Mouse (Mus musculus) embryonic stem cell, embryonic (primary cell): Measurements from ENCODE around the gene Lypd6.

Source experiments
- CTCF ChIA-PET, 4 experiments: fragments of 300-600 bp in 2 of 4; fragments of 350-600 bp in 2 of 4; sonication (Branson Sonifier 250); formaldehyde crosslinking; loops; one replicate each; lab custom pipeline; 2022; ENCODE audit warnings: inconsistent platforms in 2 of 4; lab: Charles Lee
- POLR2A ChIA-PET, 4 experiments: fragments of 300-600 bp in 2 of 4; fragments of 350-600 bp in 2 of 4; sonication (Branson Sonifier 250); formaldehyde crosslinking; loops; one replicate each; lab custom pipeline; 2022; ENCODE audit warnings: antibody characterized with exemption in 4 of 4, inconsistent platforms in 1 of 4; lab: Charles Lee

The Lypd6 gene

DNA sequence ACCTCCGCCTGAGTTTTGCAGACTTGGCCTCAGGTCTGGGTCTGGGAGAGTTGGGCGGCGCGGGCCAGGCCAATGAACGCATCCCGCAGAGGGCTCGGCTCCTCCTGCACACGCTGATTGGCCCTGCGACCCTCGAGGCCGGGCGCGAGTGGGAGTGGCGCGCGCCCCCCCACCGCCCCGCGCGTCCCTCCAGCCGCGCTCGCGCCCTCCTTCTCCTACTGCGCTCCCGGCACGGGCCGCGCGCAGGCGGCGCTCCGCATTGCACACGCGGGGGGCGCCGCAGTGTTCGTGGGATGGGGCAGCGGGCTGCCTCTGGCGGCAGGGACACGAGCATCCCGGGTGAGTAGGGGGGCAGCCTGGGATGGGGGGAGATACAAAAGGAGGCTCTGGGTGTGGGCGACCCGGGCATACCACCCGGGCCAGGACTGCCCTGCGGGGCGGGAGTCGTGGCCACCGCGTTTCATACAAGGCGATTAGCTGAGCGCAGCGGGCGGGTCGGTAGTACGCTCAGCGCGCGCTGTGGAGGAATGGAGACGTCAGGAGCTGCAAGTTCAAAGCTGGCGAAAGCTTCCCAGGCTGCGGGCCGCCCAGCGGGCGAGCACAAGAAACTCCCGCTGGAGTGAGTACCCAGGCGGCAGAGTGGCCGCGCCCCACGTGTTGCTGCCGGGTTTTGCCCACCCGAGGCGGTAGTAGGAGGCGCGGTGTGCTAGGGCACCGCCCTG is at the start of gene Lypd6:
Lypd6 (plus strand) TSS at position 184 of the 722 bp plus-strand sequence.
- CTCF ChIA-PET = interaction anchor here in 1 of 4 experiments (0.6 kb wide), 1 partner anchor 302 kb away, joined by 3 read pairs; no protein-coding TSS in a partner anchor
- POLR2A ChIA-PET = interaction anchor here in 2 of 4 experiments (0.6 to 1.4 kb wide), 3 partner anchors 230 to 664 kb away, joined by 3 to 5 read pairs (median 4); partner anchors contain the start of gene Mmadhc (in 1 of the 2)

- ChIA-PET CTCF (no interaction called here), POLR2A (no interaction called here)
These were observed 46.8 kb upstream of the Lypd6 start for GRCm38 (mm10) chr2:50019477-50019876.

- ChIA-PET POLR2A (no interaction called here), CTCF (no interaction called here)
These were observed 40.7 kb upstream of the Lypd6 start for GRCm38 (mm10) chr2:50025549-50025948.

DNA sequence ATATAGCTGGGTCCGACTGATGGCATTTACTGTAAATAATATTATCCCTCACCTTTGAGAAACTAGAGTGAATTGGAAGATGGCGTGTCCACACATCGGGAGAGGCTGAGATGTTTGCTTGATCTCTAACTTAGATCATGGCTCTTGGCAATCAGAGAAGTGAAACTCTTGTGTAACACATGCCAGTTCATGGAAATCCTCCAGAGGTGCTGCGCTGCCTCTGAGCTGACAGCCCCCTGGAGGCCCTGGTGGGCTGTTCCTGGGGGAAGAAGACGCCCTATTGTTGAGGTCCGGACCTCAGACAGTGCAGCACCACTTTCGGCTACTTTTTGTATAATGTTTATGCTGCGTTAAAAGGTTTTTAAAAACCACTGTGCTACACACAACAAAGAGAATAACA is 37.3 kb upstream of the Lypd6 start:
- ChIA-PET POLR2A (no interaction called here), CTCF (no interaction called here)

DNA sequence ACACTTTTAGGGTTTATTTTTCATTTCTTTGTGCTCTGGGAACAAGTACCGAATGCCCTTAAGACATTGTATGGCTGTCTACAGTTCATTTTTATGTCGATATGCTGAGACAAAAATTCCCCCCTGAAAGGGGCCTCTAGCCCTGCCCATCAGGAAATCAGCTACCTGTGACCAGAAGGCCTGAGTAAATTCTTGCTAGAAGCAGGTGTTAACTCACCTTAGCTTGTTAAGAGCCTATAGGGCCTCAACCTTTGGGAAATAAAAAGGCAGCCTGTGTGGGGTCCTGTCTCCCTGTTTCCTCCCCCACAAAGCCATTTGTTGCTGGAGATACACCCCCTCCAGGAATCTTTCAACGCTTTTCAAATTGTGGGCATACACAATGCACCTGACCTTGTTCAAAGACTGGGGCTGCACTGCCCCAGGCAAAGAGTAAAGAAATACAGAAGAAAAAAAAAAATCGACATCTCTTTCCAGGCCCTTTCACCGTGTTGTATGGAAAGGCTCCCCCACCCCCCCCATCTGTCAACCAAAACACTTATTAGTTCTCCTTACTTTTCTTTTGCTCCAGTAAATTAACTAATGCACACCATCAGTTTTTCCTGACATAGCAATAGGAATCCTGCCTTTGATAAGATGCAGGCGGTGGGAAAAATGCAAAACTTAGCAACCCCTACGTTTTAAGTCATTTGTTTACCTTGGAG is 21.9 kb upstream of the Lypd6 start:
- CTCF ChIA-PET = no interaction called here
- POLR2A ChIA-PET = no interaction called here

- CTCF ChIA-PET = no interaction called here
- POLR2A ChIA-PET = no interaction called here
These were observed 21.3 kb upstream of the Lypd6 start for GRCm38 (mm10) chr2:50044871-50045470.

- POLR2A ChIA-PET = no interaction called here
- CTCF ChIA-PET = no interaction called here
These were observed 20.4 kb upstream of the Lypd6 start for GRCm38 (mm10) chr2:50045841-50046240.

GRCm38 (mm10) chr2:50048442-50048841 is 17.8 kb upstream of the Lypd6 start:
- ChIA-PET POLR2A (no interaction called here), CTCF (no interaction called here)

GRCm38 (mm10) chr2:50053893-50054292 is 12.3 kb upstream of the Lypd6 start:
- ChIA-PET POLR2A (no interaction called here), CTCF (interaction anchor here in 1 of 4 experiments (0.6 kb wide), 1 partner anchor 28 kb away, joined by 3 read pairs; no protein-coding TSS in a partner anchor)

GRCm38 (mm10) chr2:50065902-50066245 is 355 bp upstream of the Lypd6 start:
- ChIA-PET POLR2A (no interaction called here), CTCF (no interaction called here)

DNA sequence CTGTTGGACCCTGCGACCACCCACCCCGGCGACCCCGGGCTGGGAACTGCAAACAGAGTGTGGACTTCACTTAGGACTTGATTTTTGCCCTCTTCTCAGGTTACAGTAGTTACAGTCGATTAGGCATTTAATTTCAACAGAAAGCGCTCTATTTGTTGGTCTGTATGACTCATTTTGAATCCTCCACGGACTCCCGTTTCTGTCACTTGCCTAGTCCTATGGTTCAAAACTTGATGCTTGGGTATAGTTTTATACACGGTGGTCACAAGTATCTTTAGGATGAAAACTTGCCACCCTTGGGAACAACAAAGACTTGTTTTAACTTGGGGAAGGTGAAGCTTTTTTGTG is 713 bp downstream of the Lypd6 start:
- ChIA-PET POLR2A (interaction anchor here in 2 of 4 experiments (0.6 to 1.4 kb wide), 4 partner anchors 13 to 665 kb away, joined by 3 to 5 read pairs (median 4); partner anchors contain the start of gene Mmadhc (in 1 of the 2)), CTCF (interaction anchor here in 2 of 4 experiments (0.6 kb wide), 2 partner anchors 303 to 478 kb away, joined by 3 read pairs; no protein-coding TSS in a partner anchor)

DNA sequence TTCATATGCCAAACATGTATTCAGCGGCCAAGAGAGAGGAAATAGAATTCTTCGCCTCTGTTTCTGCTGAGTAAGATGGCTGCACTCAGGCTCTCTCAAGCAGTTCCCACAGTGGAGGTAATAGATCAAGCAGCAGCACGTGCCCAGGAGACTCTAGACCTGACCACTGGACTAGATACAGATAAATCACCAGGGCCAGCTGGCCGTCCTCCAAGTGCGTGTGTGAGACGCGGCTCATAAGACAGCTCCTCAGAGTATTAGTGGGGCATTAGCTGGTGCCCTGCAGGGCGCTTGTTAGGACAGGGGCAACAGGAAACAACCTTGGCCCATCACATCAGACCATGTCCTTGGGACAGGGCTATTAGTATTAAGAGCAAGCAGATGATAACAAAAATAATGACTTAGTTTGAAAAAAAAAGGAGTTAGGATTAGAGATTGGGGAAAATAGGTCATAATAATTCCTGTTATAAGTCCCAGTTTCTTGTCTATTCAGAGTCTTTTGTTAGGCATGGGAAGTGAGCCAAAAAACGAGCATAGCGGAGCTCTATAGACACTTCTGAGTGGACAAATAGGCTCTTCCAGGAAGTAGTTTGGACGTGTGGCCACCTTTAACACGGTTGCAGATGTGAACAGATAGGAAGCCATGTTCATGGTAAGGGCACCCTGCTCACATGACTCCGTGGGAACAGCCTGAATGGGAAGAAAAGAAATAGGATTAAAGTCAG is 3.5 kb downstream of the Lypd6 start:
- POLR2A ChIA-PET = no interaction called here
- CTCF ChIA-PET = interaction anchor here in 1 of 4 experiments (0.6 kb wide), 1 partner anchor 305 kb away, joined by 5 read pairs; no protein-coding TSS in a partner anchor

DNA sequence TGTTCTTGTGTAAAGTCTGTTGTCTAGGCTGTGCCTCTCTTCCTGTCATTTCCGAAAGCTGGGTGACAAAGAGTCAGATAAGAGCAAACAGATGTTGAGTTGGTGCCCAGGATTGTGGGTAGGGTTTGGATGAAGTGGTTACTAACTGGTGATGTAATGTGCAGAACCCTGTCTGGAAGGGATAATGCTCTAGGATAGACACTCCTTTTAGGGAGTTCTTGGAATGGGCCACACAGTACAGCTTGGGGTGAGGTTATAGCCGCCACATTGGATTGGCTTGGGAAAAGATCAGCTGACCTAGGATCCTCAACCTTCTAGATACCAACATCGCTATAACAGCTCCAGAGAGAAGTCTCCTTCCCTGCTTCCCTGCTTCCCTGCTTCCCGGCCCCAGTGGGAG is 5.9 kb downstream of the Lypd6 start:
- POLR2A ChIA-PET = no interaction called here
- CTCF ChIA-PET = no interaction called here

GRCm38 (mm10) chr2:50084746-50085145 is 18.5 kb downstream of the Lypd6 start:
- POLR2A ChIA-PET = interaction anchor here in 1 of 4 experiments (0.6 kb wide), 1 partner anchor 449 kb away, joined by 3 read pairs; no protein-coding TSS in a partner anchor
- CTCF ChIA-PET = no interaction called here

- POLR2A ChIA-PET = interaction anchor here in 1 of 4 experiments (1.5 kb wide), 1 partner anchor 10 kb away, joined by 3 read pairs; no protein-coding TSS in a partner anchor
- CTCF ChIA-PET = no interaction called here
These were observed 21.5 kb downstream of the Lypd6 start for GRCm38 (mm10) chr2:50087761-50088160.

DNA sequence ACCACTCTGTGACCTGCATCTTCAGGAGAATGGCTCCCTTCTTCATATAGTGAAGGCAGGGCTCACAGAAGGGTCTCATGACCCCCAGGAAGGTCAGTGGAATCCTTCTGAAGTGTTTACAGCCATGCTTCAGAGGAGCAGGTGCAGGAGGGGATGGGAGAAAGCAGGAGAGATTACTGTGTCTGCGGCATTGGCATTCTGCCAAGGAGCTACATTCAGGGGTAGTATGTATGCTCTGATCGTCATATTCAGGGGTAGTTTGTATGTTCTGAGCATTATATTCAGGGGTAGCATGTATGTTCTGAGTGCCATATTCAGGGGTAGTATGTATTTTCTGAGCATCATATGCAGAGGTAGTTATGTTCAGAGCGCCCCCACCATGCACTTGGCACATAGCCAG is 30.1 kb downstream of the Lypd6 start:
- POLR2A ChIA-PET = no interaction called here
- CTCF ChIA-PET = no interaction called here

- POLR2A ChIA-PET = interaction anchor here in 1 of 4 experiments (0.5 kb wide), 1 partner anchor 1923 kb away, joined by 3 read pairs; no protein-coding TSS in a partner anchor
- CTCF ChIA-PET = no interaction called here
These were observed 34.3 kb downstream of the Lypd6 start for GRCm38 (mm10) chr2:50100364-50101151.

DNA sequence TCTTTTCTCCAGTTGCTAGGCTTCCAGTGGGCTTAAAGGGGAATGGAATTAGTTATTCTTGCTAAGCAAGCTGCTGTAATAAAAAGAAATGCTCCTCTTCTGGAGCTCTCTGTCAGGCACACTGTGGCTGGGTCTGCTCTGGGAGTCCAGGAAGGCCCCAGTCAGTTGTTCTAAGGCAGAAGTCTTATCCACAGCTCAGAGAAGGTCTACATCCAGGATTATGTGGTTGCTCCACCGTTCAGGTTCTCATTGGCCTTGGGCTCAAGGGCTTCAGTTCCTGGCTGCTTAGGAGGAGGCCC is 34.9 kb downstream of the Lypd6 start:
- ChIA-PET CTCF (no interaction called here), POLR2A (interaction anchor here in 1 of 4 experiments (0.5 kb wide), 1 partner anchor 1923 kb away, joined by 3 read pairs; no protein-coding TSS in a partner anchor)
